Mouse (Mus musculus) midbrain, embryonic 11.5 days (tissue): ENCODE measurements around the gene 6030408B16Rik. TPM values are rescaled to one million over a fixed set of nuclear protein-coding genes. Genes with fewer than 3 reads are reported as not detected.
A peak's percentile ranks its signal among the peaks of the same experiment; 100 is the strongest.

Source experiments
- ATAC-seq: fragments of 200-750 bp; cut with Nextera tagmentation; 2 replicates; pipeline ENCODE4 v1.8.0; 2017; ENCODE audit warnings: moderate TSS enrichment, moderate library complexity; ENCODE audit not compliant: low FRiP score
- DNase-seq: peaks from one replicate; pipeline ENCODE4 v3.0.0; 2015; ENCODE audit warnings: low spot score; ENCODE audit errors: missing footprints
- H3K27ac ChIP-seq: fragments of 300-500 bp; sonication (generic); 2 replicates; pipeline ENCODE4 v1.5.1; 2014; ENCODE audit warnings: low read depth, low read length
- H3K27me3 ChIP-seq: fragments of 300-500 bp; sonication (generic); 2 replicates; pipeline ENCODE4 v1.6.1; 2014; ENCODE audit warnings: mild to moderate bottlenecking, low read length, moderate library complexity, mixed read lengths; ENCODE audit not compliant: control insufficient read depth, insufficient read depth
- H3K36me3 ChIP-seq: fragments of 300-500 bp; sonication (generic); 2 replicates; pipeline ENCODE4 v1.6.1; 2014; ENCODE audit warnings: mild to moderate bottlenecking, low read length, moderate library complexity, mixed read lengths; ENCODE audit not compliant: control insufficient read depth, insufficient read depth
- H3K4me1 ChIP-seq: fragments of 300-500 bp; sonication (generic); 2 replicates; pipeline ENCODE4 v1.6.1; 2014; ENCODE audit warnings: low read length; ENCODE audit not compliant: control insufficient read depth, insufficient read depth
- H3K4me2 ChIP-seq: fragments of 300-500 bp; sonication (generic); 2 replicates; pipeline ENCODE4 v1.6.1; 2014; ENCODE audit warnings: mild to moderate bottlenecking, moderate library complexity
- H3K4me3 ChIP-seq: fragments of 300-500 bp; sonication (generic); 2 replicates; pipeline ENCODE4 v1.5.1; 2014; ENCODE audit warnings: low read depth, low read length
- H3K9ac ChIP-seq: fragments of 300-500 bp; sonication (generic); 2 replicates; pipeline ENCODE4 v1.6.1; 2014; ENCODE audit warnings: low read length
- H3K9me3 ChIP-seq: fragments of 300-500 bp; sonication (generic); 2 replicates; pipeline ENCODE4 v1.6.1; 2016; ENCODE audit warnings: low read length; ENCODE audit not compliant: control insufficient read depth
- WGBS: fragments of 180-500 bp; shearing (Covaris S2); extraction: QIAGEN DNeasy Blood & Tissue Kit; methylation state at CpG from one replicate; pipeline ENCODE4 v1.1.7; 2014; 5-methylcytosine and 5-hydroxymethylcytosine counted together
- polyA plus RNA-seq: library from polyadenylated mRNA; unstranded; fragments of >200 nt; fragmentation: Nextera tagmentation; extraction: Ambion mirVana; gene quantifications from 2 replicates; pipeline ENCODE4 v1.2.1, GENCODE M21; 2014

Gene 6030408B16Rik
- polyA plus RNA-seq, 1 experiment from 2014 or later: not detected

GRCm38 (mm10) chr15:101253563-101253885 lies 39.5 kb upstream of the 6030408B16Rik start:
- ATAC-seq: peak; percentile 29
- Histone ChIP-seq H3K27ac (no peak overlapping the region), H3K27me3 (no peaks in the 10 kb centered on the region; the same call in 1 of the 2 replicates), H3K4me1 (0 out of 2 replicates have a peak, but pooled peaks cover 3% of the 10 kb centered on the region), H3K4me2 (peak overlapping the region; percentile 81), H3K36me3 (no peaks in the 10 kb centered on the region), H3K4me3 (peak overlapping the region; percentile 54), H3K9ac (peak overlapping the region; percentile 73), H3K9me3 (no peaks in the 10 kb centered on the region)
- 41% methylated on average over 3 of the region's 3 CpGs for WGBS
- no peak for DNase-seq

DNA sequence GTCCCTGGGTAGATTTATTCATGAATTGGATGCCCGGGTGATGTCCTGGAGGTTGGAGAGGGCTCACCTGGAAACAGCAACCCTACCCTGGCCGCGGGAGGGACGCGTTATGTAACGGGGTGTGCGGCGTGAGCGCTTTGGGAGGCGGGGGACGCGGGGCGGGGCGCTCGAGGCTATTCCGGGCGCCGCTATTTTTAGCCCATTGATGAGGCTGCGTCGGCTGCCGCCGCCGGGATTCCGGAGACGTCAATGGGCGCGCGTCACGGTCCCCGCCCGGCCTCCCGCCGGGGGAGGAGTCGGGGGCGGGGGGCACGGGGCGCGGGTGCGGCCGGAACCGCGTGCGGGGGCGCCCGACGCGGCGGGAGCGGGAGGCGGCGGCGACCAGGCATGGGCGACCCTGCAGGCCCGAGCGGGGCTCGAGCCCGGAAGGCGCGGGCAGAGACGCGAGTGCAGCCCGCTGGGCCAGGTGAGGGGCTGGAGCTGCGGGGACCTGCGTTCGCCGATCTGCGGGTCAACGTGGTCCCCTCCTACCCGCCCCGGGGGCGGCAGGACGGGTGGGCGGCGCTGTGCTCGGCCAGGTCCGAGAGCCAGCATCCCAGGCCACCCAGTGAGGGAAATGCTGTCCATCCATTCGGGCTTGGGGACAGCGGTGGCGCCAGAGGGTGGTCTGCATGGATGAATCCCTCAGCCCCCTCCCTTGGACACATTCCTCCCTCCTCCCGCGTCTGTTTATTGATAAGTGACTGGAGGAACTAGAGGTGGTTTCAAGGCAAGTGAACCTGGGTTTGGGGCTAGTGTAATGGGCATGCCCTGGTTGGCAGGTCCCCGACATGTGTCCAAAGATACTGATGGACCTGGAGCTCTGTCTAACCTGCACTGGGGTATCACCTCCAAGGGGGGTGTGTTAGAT lies 38.9 kb upstream of the 6030408B16Rik start, which contains the start of gene Nr4a1:
TSS of gene Nr4a1 (plus strand) at position 384 of the 910 bp plus-strand sequence.
- WGBS: 2% methylated on average over 74 of the region's 82 CpGs
- Histone ChIP-seq H3K4me2 (peak within 1 kb of the TSS; percentile 81), H3K4me1 (0 out of 2 replicates have a peak, but pooled peaks cover 3% of the 10 kb centered on the region), H3K36me3 (no peaks in the 10 kb centered on the region), H3K4me3 (peak within 1 kb of the TSS; percentile 54), H3K9me3 (no peaks in the 10 kb centered on the region), H3K27me3 (no peaks in the 10 kb centered on the region; the same call in 1 of the 2 replicates), H3K9ac (peak within 1 kb of the TSS; percentile 73), H3K27ac (no peak within 1 kb of the TSS)
- peak; percentile 93 for DNase-seq
- ATAC-seq: peak; percentile 72

GRCm38 (mm10) chr15:101255842-101256462 lies 37.1 kb upstream of the 6030408B16Rik start:
- 84% methylated on average over 7 of the region's 7 CpGs for WGBS
- H3K27ac ChIP-seq: no peak overlapping the region
- no peaks in the 10 kb centered on the region; the same call in 1 of the 2 replicates for H3K27me3 ChIP-seq

DNA sequence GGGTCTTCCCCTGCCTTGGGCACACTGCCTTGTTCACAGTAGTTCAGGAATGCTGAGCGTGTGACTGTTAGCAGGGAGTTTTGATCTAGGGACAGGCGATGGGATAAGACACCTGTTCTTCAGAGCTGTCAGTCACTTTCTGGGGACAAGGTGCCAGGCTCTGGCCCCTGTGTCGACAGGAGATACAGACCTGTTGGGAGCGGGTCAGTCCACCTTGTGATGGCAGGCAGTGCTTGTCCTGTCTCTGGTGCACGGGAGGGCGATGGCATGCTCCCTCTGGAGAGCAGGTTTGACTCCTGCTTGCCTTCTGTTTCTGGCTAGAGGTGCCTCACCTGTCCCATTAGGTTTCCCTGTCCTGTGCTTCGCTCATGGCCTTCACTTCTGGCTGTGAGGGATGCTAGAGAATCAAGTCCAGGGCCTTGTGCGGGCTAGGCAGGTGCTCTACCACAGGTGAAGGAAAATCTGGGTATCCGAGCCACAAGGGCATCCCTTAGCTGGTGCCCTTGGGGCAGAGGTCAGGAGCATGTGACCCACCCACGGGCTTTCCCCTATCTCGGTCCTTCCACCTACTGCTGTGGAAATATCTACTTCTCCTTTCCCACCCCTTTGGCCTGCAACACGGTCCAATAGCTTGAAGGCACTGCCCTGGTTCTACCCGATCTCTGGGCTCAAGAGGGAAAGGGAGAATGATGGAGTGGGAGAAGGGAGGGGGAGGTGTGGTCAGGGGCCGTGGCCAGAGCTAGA lies 36.4 kb upstream of the 6030408B16Rik start:
- no peaks in the 10 kb centered on the region for H3K9me3 ChIP-seq
- no peak overlapping the region for H3K27ac ChIP-seq
- H3K36me3 ChIP-seq: no peaks in the 10 kb centered on the region; the same call in 1 of the 2 replicates
- DNase-seq (no peak), ATAC-seq (no peak)
- WGBS: 83% methylated on average over 14 of the region's 14 CpGs
- no peak overlapping the region for H3K4me2 ChIP-seq
- H3K27me3 ChIP-seq: no peaks in the 10 kb centered on the region
- H3K9ac ChIP-seq: no peak overlapping the region
- H3K4me1 ChIP-seq: 0 out of 2 replicates have a peak, but pooled peaks cover 3% of the 10 kb centered on the region
- H3K4me3 ChIP-seq: no peak overlapping the region

More at GRCm38 (mm10) chr15:101255842-101256462, 37.1 kb upstream of the 6030408B16Rik start:
- 0 out of 2 replicates have a peak, but pooled peaks cover 3% of the 10 kb centered on the region for H3K4me1 ChIP-seq
- ATAC-seq: no peak
- no peak overlapping the region for H3K4me3 ChIP-seq
- H3K4me2 ChIP-seq: no peak overlapping the region
- DNase-seq: no peak
- no peaks in the 10 kb centered on the region; the same call in 1 of the 2 replicates for H3K36me3 ChIP-seq
- H3K9ac ChIP-seq: no peak overlapping the region
- no peaks in the 10 kb centered on the region for H3K9me3 ChIP-seq

DNA sequence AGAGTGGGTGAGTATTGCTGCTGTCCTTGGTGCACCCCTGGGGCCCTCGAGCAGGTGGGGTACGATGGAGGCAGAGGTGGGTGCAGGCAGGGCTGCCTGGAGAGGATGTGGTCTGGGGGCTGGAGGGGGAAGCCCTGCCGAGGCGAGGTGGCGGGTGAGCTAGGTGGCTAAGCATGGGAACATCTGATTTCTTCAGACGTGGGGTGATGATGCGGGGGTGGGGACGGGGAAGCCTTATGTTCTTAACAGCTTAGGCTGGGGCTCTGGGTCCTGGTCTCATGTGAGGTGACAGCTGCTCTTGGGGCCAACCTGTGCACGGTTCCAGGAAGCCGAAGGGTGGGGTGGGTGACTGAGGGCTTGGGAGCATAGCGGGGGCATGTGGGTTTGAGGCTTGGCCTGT lies 34.6 kb upstream of the 6030408B16Rik start:
- ATAC-seq: no peak
- no peak for DNase-seq
- 88% methylated on average over 11 of the region's 11 CpGs for WGBS
- H3K4me2 ChIP-seq: no peak overlapping the region
- no peak overlapping the region for H3K9ac ChIP-seq
- H3K4me1 ChIP-seq: 0 out of 2 replicates have a peak, but pooled peaks cover 3% of the 10 kb centered on the region
- H3K27me3 ChIP-seq: no peaks in the 10 kb centered on the region
- H3K9me3 ChIP-seq: no peaks in the 10 kb centered on the region
- no peak overlapping the region for H3K4me3 ChIP-seq
- no peak overlapping the region for H3K27ac ChIP-seq
- no peaks in the 10 kb centered on the region; the same call in 1 of the 2 replicates for H3K36me3 ChIP-seq

DNA sequence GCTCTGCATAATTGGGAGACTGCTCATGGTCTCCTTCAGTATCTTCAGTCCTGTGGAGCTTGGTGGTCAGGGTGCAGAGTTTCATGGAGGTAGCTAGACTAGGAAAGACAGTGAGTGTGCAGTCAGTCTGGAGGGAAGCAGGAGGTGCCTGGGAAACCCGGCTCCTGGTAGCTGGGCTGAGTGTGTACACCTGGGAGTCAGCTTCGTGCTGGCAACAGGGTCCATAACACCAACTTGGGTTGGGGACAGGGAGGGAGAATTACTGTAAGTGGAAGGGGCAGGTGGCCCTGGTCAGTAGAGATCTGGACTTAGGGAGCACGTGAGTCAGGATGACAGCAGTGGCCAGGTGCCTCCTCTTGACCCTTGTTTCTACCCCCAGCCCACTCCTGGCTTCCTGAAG lies 33.1 kb upstream of the 6030408B16Rik start:
- no peak overlapping the region for H3K4me2 ChIP-seq
- H3K27me3 ChIP-seq: no peaks in the 10 kb centered on the region
- ATAC-seq (no peak), DNase-seq (no peak)
- no peaks in the 10 kb centered on the region for H3K4me1 ChIP-seq
- H3K36me3 ChIP-seq: no peaks in the 10 kb centered on the region; the same call in 1 of the 2 replicates
- WGBS: 91% methylated on average over 3 of the region's 3 CpGs
- H3K9me3 ChIP-seq: no peaks in the 10 kb centered on the region
- H3K4me3 ChIP-seq: no peak overlapping the region
- H3K27ac ChIP-seq: no peak overlapping the region
- no peak overlapping the region for H3K9ac ChIP-seq

GRCm38 (mm10) chr15:101260387-101260786 lies 32.6 kb upstream of the 6030408B16Rik start:
- no peak overlapping the region for H3K27ac ChIP-seq
- no peaks in the 10 kb centered on the region for H3K9me3 ChIP-seq
- H3K27me3 ChIP-seq: no peaks in the 10 kb centered on the region
- WGBS: 74% methylated on average over 10 of the region's 10 CpGs
- ATAC-seq (no peak), DNase-seq (no peak)
- no peaks in the 10 kb centered on the region; the same call in 1 of the 2 replicates for H3K36me3 ChIP-seq
- H3K4me1 ChIP-seq: no peaks in the 10 kb centered on the region
- no peak overlapping the region for H3K9ac ChIP-seq
- H3K4me3 ChIP-seq: no peak overlapping the region
- H3K4me2 ChIP-seq: no peak overlapping the region

- H3K27me3 ChIP-seq: peaks cover 2% of the 10 kb centered on the region; the same call in 1 of the 2 replicates
- no peak overlapping the region for H3K9ac ChIP-seq
- H3K4me3 ChIP-seq: no peak overlapping the region
- 68% methylated on average over 13 of the region's 13 CpGs for WGBS
- DNase-seq: no peak
- no peaks in the 10 kb centered on the region for H3K9me3 ChIP-seq
- H3K27ac ChIP-seq: no peak overlapping the region
- no peak overlapping the region for H3K4me2 ChIP-seq
- peaks cover 1% of the 10 kb centered on the region for H3K4me1 ChIP-seq
- ATAC-seq: no peak
- H3K36me3 ChIP-seq: no peaks in the 10 kb centered on the region; the same call in 1 of the 2 replicates
These were observed 32.0 kb upstream of the 6030408B16Rik start for GRCm38 (mm10) chr15:101260874-101261622.
